8 mouse cellular contexts compared by ENCODE assay signal in the genomic region with DNA sequence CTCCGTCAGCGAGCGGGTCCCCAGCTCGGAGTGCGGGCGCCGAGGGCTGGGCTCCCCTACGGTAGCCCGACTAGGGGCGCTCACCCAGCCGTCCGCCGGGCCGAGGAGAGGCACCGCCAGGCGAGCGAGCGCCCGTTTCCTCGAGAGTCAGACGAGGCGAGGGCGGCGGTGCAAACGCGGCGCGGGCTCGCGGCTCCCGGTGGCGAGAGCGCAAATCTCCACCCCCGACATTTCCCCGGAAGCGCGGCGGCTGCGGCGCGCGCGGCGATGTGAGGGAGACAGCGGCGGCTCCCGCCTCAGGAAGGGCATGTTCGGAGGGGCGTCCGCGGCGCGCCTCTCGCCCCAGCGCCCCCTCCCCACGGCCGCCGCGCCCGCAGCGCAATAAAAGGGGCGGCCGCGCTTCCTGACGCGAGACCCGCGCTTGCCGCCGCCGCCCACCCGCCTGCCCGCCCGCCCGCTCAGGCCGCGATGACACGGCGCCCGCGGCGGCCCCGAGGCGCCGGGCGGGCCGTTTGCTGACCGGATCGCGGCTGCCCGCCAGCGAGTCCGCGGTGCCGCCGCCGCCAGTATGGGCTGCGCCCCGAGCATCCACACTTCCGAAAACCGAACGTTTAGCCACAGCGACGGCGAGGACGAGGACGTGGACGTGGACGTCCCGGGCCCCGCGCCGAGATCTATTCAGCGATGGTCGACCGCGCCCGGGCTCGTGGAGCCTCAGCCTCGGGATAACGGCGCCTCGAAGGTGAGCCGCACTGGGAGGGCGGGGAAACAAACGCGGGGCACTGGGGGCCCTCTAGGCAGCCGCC. TPM values are rescaled to one million over a fixed set of nuclear protein-coding genes. Genes with fewer than 3 reads are reported as not detected.
DNase-seq lines count a peak whose midpoint lies in the region; ATAC-seq and TF ChIP-seq lines count a peak whose summit lies in the region.

Gene Pde8a, plus strand, starts transcription at position 250 of the 806 bp plus-strand sequence.

- no peaks in the 10 kb centered on the region for H3K4me1 ChIP-seq in cortical plate, adult 2 months (ENCODE audit: control insufficient read depth, insufficient read depth, low read length)
- H3K4me1 ChIP-seq in heart, embryonic 15.5 days (replicated peaks) = peaks cover 18% of the 10 kb centered on the region
- peaks cover 6% of the 10 kb centered on the region; the same call in 1 of the 2 replicates for H3K4me1 ChIP-seq in limb, embryonic 11.5 days (ENCODE audit: control insufficient read depth, insufficient read depth, low read length)
- H3K4me1 ChIP-seq in midbrain, embryonic 16.5 days (ENCODE audit: control insufficient read depth, insufficient read depth, low read length) = peaks cover 7% of the 10 kb centered on the region; the same call in 1 of the 2 replicates

- H3K9ac ChIP-seq in heart, embryonic 15.5 days = peak within 1 kb of the TSS; percentile 48
- peak within 1 kb of the TSS; percentile 37 for H3K9ac ChIP-seq in limb, embryonic 11.5 days (ENCODE audit: low read length)
- H3K9ac ChIP-seq in midbrain, embryonic 16.5 days (ENCODE audit: low read depth, low read length) = peak within 1 kb of the TSS; percentile 50

- DNase-seq in right cerebral cortex, postnatal 14 days = peak; percentile 20
- DNase-seq in right cerebral cortex, postnatal 36 days (ENCODE audit: low spot score in 2 of 2) = no peak
- no peak for DNase-seq in limb, embryonic 11.5 days (ENCODE audit: low spot score)
- peak; percentile 24 for DNase-seq in urinary bladder, postnatal 25 days (ENCODE audit: low spot score)
- DNase-seq in cerebellum, adult 8-10 months = no peak

- no peaks in the 10 kb centered on the region for H3K9me3 ChIP-seq in heart, embryonic 15.5 days (replicated peaks)
- H3K9me3 ChIP-seq in limb, embryonic 11.5 days (ENCODE audit: control insufficient read depth, low read length) = no peaks in the 10 kb centered on the region
- no peaks in the 10 kb centered on the region for H3K9me3 ChIP-seq in midbrain, embryonic 16.5 days (replicated peaks; ENCODE audit: control insufficient read depth, low read length, poor library complexity, severe bottlenecking)

- no peak for TF ChIP-seq POLR2A in cortical plate, adult 2 months (IDR thresholded peaks at IDR 0.05; ENCODE audit: extremely low read depth, insufficient read depth, low read length)

- no peak for TF ChIP-seq CTCF in cortical plate, adult 2 months (IDR thresholded peaks at IDR 0.05; ENCODE audit: extremely low read depth, insufficient read depth, low read length)

- H3K27ac ChIP-seq in cortical plate, adult 2 months (ENCODE audit: insufficient read depth, low read length) = peak within 1 kb of the TSS; percentile 96
- H3K27ac ChIP-seq in heart, embryonic 15.5 days = peak within 1 kb of the TSS; percentile 74
- 0 out of 2 replicates have a peak within 1 kb of the TSS, but pooled peaks have one; percentile 47 for H3K27ac ChIP-seq in limb, embryonic 11.5 days (replicated peaks; ENCODE audit: low read depth, low read length)
- peak within 1 kb of the TSS; percentile 3; the same call in 1 of the 2 replicates for H3K27ac ChIP-seq in midbrain, embryonic 16.5 days (ENCODE audit: low read length)

- WGBS in heart, embryonic 15.5 days = under 1% methylated on average over 112 of the region's 128 CpGs
- under 1% methylated on average over 111 of the region's 128 CpGs for WGBS in limb, embryonic 11.5 days
- WGBS in midbrain, embryonic 16.5 days = 1% methylated on average over 92 of the region's 128 CpGs

- H3K4me2 ChIP-seq in heart, embryonic 15.5 days = peak within 1 kb of the TSS; percentile 84
- peak within 1 kb of the TSS; percentile 66 for H3K4me2 ChIP-seq in limb, embryonic 11.5 days (ENCODE audit: low read depth, severe bottlenecking)
- H3K4me2 ChIP-seq in midbrain, embryonic 16.5 days (ENCODE audit: low read length) = peak within 1 kb of the TSS; percentile 53

- H3K4me3 ChIP-seq in cortical plate, adult 2 months (ENCODE audit: insufficient read depth, low read length) = peak within 1 kb of the TSS; percentile 34
- H3K4me3 ChIP-seq in heart, embryonic 15.5 days = peak within 1 kb of the TSS; percentile 59
- peak within 1 kb of the TSS; percentile 38 for H3K4me3 ChIP-seq in limb, embryonic 11.5 days (ENCODE audit: low read depth, low read length)
- H3K4me3 ChIP-seq in midbrain, embryonic 16.5 days (ENCODE audit: low read depth, low read length) = peak within 1 kb of the TSS; percentile 40

- ATAC-seq in heart, embryonic 15.5 days (replicated peaks; ENCODE audit: insufficient number of reproducible peaks, insufficient read depth, low FRiP score, low read depth) = 0 out of 2 replicates have a peak, but pooled peaks have one; percentile 3
- ATAC-seq in limb, embryonic 11.5 days (ENCODE audit: insufficient number of reproducible peaks, low FRiP score, low TSS enrichment, low read depth) = no peak
- peak; percentile 14; the same call in 1 of the 2 replicates for ATAC-seq in midbrain, embryonic 16.5 days

- no peaks in the 10 kb centered on the region for H3K36me3 ChIP-seq in heart, embryonic 15.5 days
- no peaks in the 10 kb centered on the region for H3K36me3 ChIP-seq in limb, embryonic 11.5 days (ENCODE audit: control insufficient read depth, insufficient read depth, low read length)
- H3K36me3 ChIP-seq in midbrain, embryonic 16.5 days (ENCODE audit: control insufficient read depth, insufficient read depth, low read length) = no peaks in the 10 kb centered on the region

- H3K27me3 ChIP-seq in heart, embryonic 15.5 days = peaks cover 33% of the 10 kb centered on the region
- H3K27me3 ChIP-seq in limb, embryonic 11.5 days (ENCODE audit: control insufficient read depth, insufficient read depth, low read length) = peaks cover 27% of the 10 kb centered on the region
- H3K27me3 ChIP-seq in midbrain, embryonic 16.5 days (ENCODE audit: control insufficient read depth, insufficient read depth, low read depth, low read length) = peaks cover 34% of the 10 kb centered on the region

RNA-seq across cellular contexts. Expression of gene Pde8a, which starts in this region (rescaled TPM):
- 13.1 and 16.1 TPM in 2 replicates for polyA plus RNA-seq in cortical plate, adult 2 months (2012; rRNA removed)
- 3.8 and 3.9 TPM in 2 replicates for polyA plus RNA-seq in heart, embryonic 15.5 days (2015; fragmentation: Nextera tagmentation; extraction: Ambion mirVana)
- polyA plus RNA-seq in limb, embryonic 11.5 days (2014; fragmentation: Nextera tagmentation; extraction: Ambion mirVana) = 3.5 and 4.4 TPM in 2 replicates
- 1.6 and 2.3 TPM in 2 replicates for polyA plus RNA-seq in midbrain, embryonic 16.5 days (2015; fragmentation: Nextera tagmentation; extraction: Ambion mirVana)

Comparison
In these comparisons a context has a peak if more than half of its experiments do, and no peak if none do; other contexts are left out.
1. DNase-seq: peak in right cerebral cortex, postnatal 14 days (single experiment) and urinary bladder, postnatal 25 days (single experiment); none in right cerebral cortex, postnatal 36 days (0 of 2), limb, embryonic 11.5 days (single experiment) and cerebellum, adult 8-10 months (single experiment).
2. H3K27ac ChIP-seq: peak in every context shown above with its lines; median percentile 96 in cortical plate, adult 2 months; 74 in heart, embryonic 15.5 days; 47 in limb, embryonic 11.5 days; 3 in midbrain, embryonic 16.5 days.
3. Peak in every context shown above with its lines, with median percentiles within 50 percentile points of each other: H3K4me3 ChIP-seq, H3K4me2 ChIP-seq and H3K9ac ChIP-seq.